In genomic region chr5:65514635-65515278, GRCm38 (mm10) we compare ENCODE assay signal across 14 mouse cellular contexts. TPM values are rescaled to one million over a fixed set of nuclear protein-coding genes. Genes with fewer than 3 reads are reported as not detected.
DNase-seq lines count a peak whose midpoint lies in the region; ATAC-seq lines count a peak whose summit lies in the region.
"Had no signal": no experiment of that assay in that cellular context is flagged by ENCODE, and none has a peak within 500 bp of the region (broad histone marks: within the 10 kb centered on the region; RNA-seq: fewer than 3 reads in every experiment).

No protein-coding gene starts in this region.

- peaks cover 2% of the 10 kb centered on the region for H3K36me3 ChIP-seq in megakaryocyte, embryonic 14.5 days (replicated peaks; ENCODE audit: low read length)
- H3K36me3 ChIP-seq in forebrain, embryonic 10.5 days (replicated peaks) = no peaks in the 10 kb centered on the region

- 75% methylated on average over 5 of the region's 5 CpGs for whole genome bisulfite sequencing in forebrain, embryonic 10.5 days

- H3K27ac ChIP-seq in forebrain, embryonic 10.5 days = no peak overlapping the region

- H3K4me1 ChIP-seq in megakaryocyte, embryonic 14.5 days = peaks cover 34% of the 10 kb centered on the region
- H3K4me1 ChIP-seq in forebrain, embryonic 10.5 days = no peaks in the 10 kb centered on the region

- H3K27me3 ChIP-seq in megakaryocyte, embryonic 14.5 days (replicated peaks) = no peaks in the 10 kb centered on the region
- no peaks in the 10 kb centered on the region for H3K27me3 ChIP-seq in forebrain, embryonic 10.5 days (ENCODE audit: poor library complexity, severe bottlenecking)

- DNase-seq in spleen, postnatal 36 days (ENCODE audit: low spot score in 2 of 2) = peak; percentile 45 to 60
- no peak for DNase-seq in spleen, adult 18-20 months
- peak; percentile 36 for DNase-seq in thymus, postnatal 25 days
- DNase-seq in forebrain, embryonic 10.5 days (ENCODE audit: extremely low spot score, low spot score) = no peak
- DNase-seq in kidney, postnatal 4 days = no peak
- DNase-seq in adrenal gland, adult (ENCODE audit: inconsistent age in 2 of 2, low spot score in 1 of 2) = no peak
- DNase-seq: adrenal gland, postnatal 25 days; cerebellum, postnatal 36 days; layer of hippocampus, postnatal 36 days had no signal

- H3K4me3 ChIP-seq in megakaryocyte, embryonic 14.5 days (replicated peaks) = peak overlapping the region; percentile 43
- no peak overlapping the region for H3K4me3 ChIP-seq in forebrain, embryonic 10.5 days

- peaks cover 14% of the 10 kb centered on the region for H3K9me3 ChIP-seq in megakaryocyte, embryonic 14.5 days
- H3K9me3 ChIP-seq in forebrain, embryonic 10.5 days = no peaks in the 10 kb centered on the region

- ATAC-seq in common myeloid progenitor, adult 5-6 weeks (replicated peaks; ENCODE audit: low read depth, poor library complexity, severe bottlenecking) = peak; percentile 88
- ATAC-seq: midbrain, embryonic 16.5 days had no signal

RNA-seq across cellular contexts. Expression of gene Gm43552, which starts 22.1 kb away (rescaled TPM):
- not detected in 2 replicates for total RNA-seq in common myeloid progenitor, adult 5-6 weeks (2017)
- 52.6 TPM in 1 of 2 replicates, not detected in the other for polyA plus RNA-seq in megakaryocyte, embryonic 14.5 days (2012; ENCODE audit: insufficient read depth, low replicate concordance)
- not detected in 2 replicates for polyA plus RNA-seq in forebrain, embryonic 10.5 days (2016; fragmentation: Nextera tagmentation; extraction: Ambion mirVana)
- polyA plus RNA-seq: gonadal fat pad, adult 2 months; liver, embryonic 11.5 days; midbrain, embryonic 16.5 days had no signal

RNA-seq across cellular contexts. Expression of gene Smim14, which starts 22.2 kb away (rescaled TPM):
- 76.0 and 83.0 TPM in 2 replicates for total RNA-seq in common myeloid progenitor, adult 5-6 weeks (2017)
- 60.5 and 108 TPM in 2 replicates for polyA plus RNA-seq in megakaryocyte, embryonic 14.5 days (2012; ENCODE audit: insufficient read depth, low replicate concordance)
- 50.2 and 50.8 TPM in 2 replicates for polyA plus RNA-seq in forebrain, embryonic 10.5 days (2016; fragmentation: Nextera tagmentation; extraction: Ambion mirVana)

RNA-seq across cellular contexts. Expression of gene Ube2k, which starts 22.3 kb away (rescaled TPM):
- 48.2 and 49.6 TPM in 2 replicates for total RNA-seq in common myeloid progenitor, adult 5-6 weeks (2017)
- 16.2 and 135 TPM in 2 replicates for polyA plus RNA-seq in megakaryocyte, embryonic 14.5 days (2012; ENCODE audit: insufficient read depth, low replicate concordance)
- polyA plus RNA-seq in forebrain, embryonic 10.5 days (2016; fragmentation: Nextera tagmentation; extraction: Ambion mirVana) = 200 and 207 TPM in 2 replicates

Comparison
In these comparisons a context has a peak if more than half of its experiments do, and no peak if none do; other contexts are left out.
1. DNase-seq: peak in spleen, postnatal 36 days (2 of 2) and thymus, postnatal 25 days (single experiment); none in spleen, adult 18-20 months (0 of 2), forebrain, embryonic 10.5 days (single experiment), kidney, postnatal 4 days (0 of 2) and adrenal gland, adult (0 of 2).